Mouse (Mus musculus): ENCODE results near the gene Samm50.

- TF ChIP-seq CTCF (IDR thresholded peaks at IDR 0.05; ENCODE audit: insufficient read depth, low read depth, low read length) (no peak), POLR2A (IDR thresholded peaks at IDR 0.05; ENCODE audit: insufficient read depth, low read depth, low read length) (no peak)
These were observed 22.5 kb upstream of the Samm50 start for GRCm38 (mm10) chr15:84169511-84169910.
